Mouse (Mus musculus): ENCODE measurements around the gene Bcl2l11. TPM values are rescaled to one million over a fixed set of nuclear protein-coding genes. Genes with fewer than 3 reads are reported as not detected.

The Bcl2l11 gene
- total and polyA plus RNA-seq, 3 experiments: 2.3 to 6.3 TPM; not detected in 1

DNA sequence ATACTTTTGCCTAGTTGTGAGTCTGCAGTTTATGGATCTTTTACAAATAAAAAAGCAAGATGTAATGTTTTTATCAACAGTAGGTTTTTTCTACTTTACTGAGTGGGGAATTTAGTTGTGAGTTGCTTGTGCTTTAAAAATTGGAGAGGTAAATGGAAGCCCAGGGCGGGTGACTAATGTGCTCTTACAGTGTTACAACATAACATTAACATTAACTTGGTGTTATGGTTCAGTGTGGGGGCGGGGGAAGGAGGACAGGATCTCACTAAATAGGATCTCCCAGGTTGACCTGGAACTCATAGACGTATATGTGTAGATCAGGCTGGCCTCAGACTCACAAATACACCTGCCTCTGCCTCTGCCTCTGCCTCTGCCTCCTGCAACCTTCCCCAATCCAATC lies 19.6 kb downstream of the Bcl2l11 start:
- H3K9ac ChIP-seq (ENCODE audit: control insufficient read depth, low read depth, low read length, poor library complexity, severe bottlenecking): no peak overlapping the region
- H3K4me3 ChIP-seq (ENCODE audit: control insufficient read depth in 1 of 2, insufficient read depth in 1 of 2, low read depth in 2 of 2, low read length in 2 of 2): no peak overlapping the region
- H3K4me1 ChIP-seq (ENCODE audit: control insufficient read depth in 1 of 2, insufficient read depth in 2 of 2, low read length in 2 of 2): peaks cover 2 to 5% of the 10 kb centered on the region in 2 experiments
- DNase-seq (ENCODE audit: low read depth, low spot score): no peak
- no peak overlapping the region for H3K27ac ChIP-seq (ENCODE audit: control insufficient read depth, low read depth, low read length)
- no peaks in the 10 kb centered on the region for H3K9me3 ChIP-seq (replicated peaks; ENCODE audit: insufficient read depth, low read length)
- TF ChIP-seq GATA1 (IDR thresholded peaks at IDR 0.05; ENCODE audit: low read depth, low read length): no peak
- no peak for TF ChIP-seq CTCF (IDR thresholded peaks at IDR 0.05 in 2 of 3, conservative IDR thresholded peaks at IDR 0.05 in 1 of 3; ENCODE audit: control insufficient read depth in 1 of 3, insufficient read depth in 1 of 3, low read depth in 2 of 3, low read length in 3 of 3, poor library complexity in 1 of 3, severe bottlenecking in 1 of 3)
- TF ChIP-seq EP300 (IDR thresholded peaks at IDR 0.05; ENCODE audit: low read depth in 1 of 2, low read length in 2 of 2): no peak
- no peak for TF ChIP-seq ZNF384 (IDR thresholded peaks at IDR 0.05; ENCODE audit: low read depth, low read length)
- no peak for TF ChIP-seq GABPA (IDR thresholded peaks at IDR 0.05; ENCODE audit: low read depth, low read length)
- no peak for TF ChIP-seq ZC3H11A (IDR thresholded peaks at IDR 0.05; ENCODE audit: low read depth, low read length)
- TF ChIP-seq E2F4 (IDR thresholded peaks at IDR 0.05; ENCODE audit: borderline replicate concordance, low read depth, low read length): no peak
- TF ChIP-seq POLR2AphosphoS5 (IDR thresholded peaks at IDR 0.05; ENCODE audit: borderline replicate concordance, low read depth, low read length): no peak
- TF ChIP-seq CHD1 (IDR thresholded peaks at IDR 0.05; ENCODE audit: low read depth, low read length): no peak
- H3K27me3 ChIP-seq (ENCODE audit: control insufficient read depth in 1 of 2, insufficient read depth in 2 of 2, low read length in 2 of 2): no peaks in the 10 kb centered on the region
- peaks cover 0 to 6% of the 10 kb centered on the region in 2 experiments; a peak in 2 of 4 replicates for H3K36me3 ChIP-seq (ENCODE audit: control insufficient read depth in 1 of 2, insufficient read depth in 2 of 2, low read length in 2 of 2)
- H3K79me2 ChIP-seq (ENCODE audit: control insufficient read depth, insufficient read depth, low read length, poor library complexity): no peaks in the 10 kb centered on the region

DNA sequence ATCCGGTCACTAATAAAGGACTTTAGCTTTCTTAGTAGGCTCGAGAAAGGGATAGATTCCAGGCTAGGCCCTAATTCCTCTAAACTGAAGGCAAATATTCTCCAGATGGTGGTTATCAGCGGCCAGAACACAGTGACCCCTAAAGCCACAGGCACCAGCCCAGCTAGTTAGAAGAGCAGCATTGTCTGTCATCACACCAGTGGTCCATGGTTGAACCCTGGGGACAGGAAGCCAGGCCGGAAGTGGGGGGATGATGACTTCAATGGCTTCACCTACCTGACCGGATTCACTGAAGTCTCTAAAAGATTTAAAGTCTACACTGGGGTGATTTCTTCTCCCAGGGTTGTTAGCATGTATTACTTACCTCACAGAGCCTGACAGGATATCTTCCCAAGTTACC lies 23.8 kb downstream of the Bcl2l11 start:
- no peaks in the 10 kb centered on the region for H3K79me2 ChIP-seq (ENCODE audit: control insufficient read depth, insufficient read depth, low read length, poor library complexity)
- DNase-seq (ENCODE audit: low read depth, low spot score): no peak
- H3K36me3 ChIP-seq (ENCODE audit: control insufficient read depth in 1 of 2, insufficient read depth in 2 of 2, low read length in 2 of 2): peaks cover 0 to 8% of the 10 kb centered on the region in 2 experiments; a peak in 2 of 4 replicates
- no peaks in the 10 kb centered on the region for H3K27me3 ChIP-seq (ENCODE audit: control insufficient read depth in 1 of 2, insufficient read depth in 2 of 2, low read length in 2 of 2)
- TF ChIP-seq ZC3H11A (IDR thresholded peaks at IDR 0.05; ENCODE audit: low read depth, low read length) (no peak), RCOR1 (IDR thresholded peaks at IDR 0.05; ENCODE audit: low read depth, low read length) (no peak), GABPA (IDR thresholded peaks at IDR 0.05; ENCODE audit: low read depth, low read length) (no peak), NRF1 (IDR thresholded peaks at IDR 0.05; ENCODE audit: insufficient read depth, low read depth, low read length, poor library complexity, severe bottlenecking) (no peak), ZNF384 (IDR thresholded peaks at IDR 0.05; ENCODE audit: low read depth, low read length) (no peak), MAZ (IDR thresholded peaks at IDR 0.05; ENCODE audit: low read depth, low read length) (no peak), TCF12 (IDR thresholded peaks at IDR 0.05; ENCODE audit: low read depth, low read length) (no peak), POLR2AphosphoS2 (IDR thresholded peaks at IDR 0.05; ENCODE audit: low read length) (no peak), MYC (IDR thresholded peaks at IDR 0.05; ENCODE audit: low read depth, low read length) (no peak), MAX (IDR thresholded peaks at IDR 0.05; ENCODE audit: low read length) (no peak), POLR2AphosphoS5 (IDR thresholded peaks at IDR 0.05; ENCODE audit: borderline replicate concordance, low read depth, low read length) (no peak), USF1 (IDR thresholded peaks at IDR 0.05; ENCODE audit: low read depth, low read length) (no peak), TBP (IDR thresholded peaks at IDR 0.05; ENCODE audit: low read depth, low read length) (no peak), USF2 (IDR thresholded peaks at IDR 0.05; ENCODE audit: borderline replicate concordance in 1 of 2, insufficient read depth in 1 of 2, low read depth in 1 of 2, low read length in 2 of 2) (no peak)
- no peak overlapping the region for H3K27ac ChIP-seq (ENCODE audit: control insufficient read depth, low read depth, low read length)
- no peak overlapping the region for H3K9ac ChIP-seq (ENCODE audit: control insufficient read depth, low read depth, low read length, poor library complexity, severe bottlenecking)
- H3K4me3 ChIP-seq (ENCODE audit: control insufficient read depth in 1 of 2, insufficient read depth in 1 of 2, low read depth in 2 of 2, low read length in 2 of 2): no peak overlapping the region
- H3K9me3 ChIP-seq (replicated peaks; ENCODE audit: insufficient read depth, low read length): no peaks in the 10 kb centered on the region
- peaks cover 4 to 19% of the 10 kb centered on the region in 2 experiments; a peak in 3 of 4 replicates for H3K4me1 ChIP-seq (ENCODE audit: control insufficient read depth in 1 of 2, insufficient read depth in 2 of 2, low read length in 2 of 2)
